23 mouse cellular contexts compared by ENCODE assay signal in the genomic region with DNA sequence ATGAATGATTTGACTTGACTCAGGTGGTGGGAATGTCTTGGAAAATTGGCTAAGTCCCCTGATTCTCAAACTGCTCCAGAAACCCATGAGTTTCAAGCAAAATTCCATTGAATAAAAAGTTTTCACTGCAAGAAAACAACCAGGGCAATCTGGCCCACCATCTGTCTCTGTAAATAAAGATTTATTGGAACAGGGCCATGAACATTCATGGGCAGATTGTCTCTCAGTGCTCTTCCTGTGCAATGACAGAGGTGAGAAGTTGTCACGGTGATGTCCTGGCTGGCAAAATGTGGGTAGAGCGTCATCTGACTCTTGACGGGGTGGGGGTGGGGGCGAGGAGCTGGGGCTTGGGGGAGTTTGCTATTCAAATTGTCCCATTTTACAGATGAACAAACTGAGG. TPM values are rescaled to one million over a fixed set of nuclear protein-coding genes. Genes with fewer than 3 reads are reported as not detected.
DNase-seq lines count a peak whose midpoint lies in the region; ATAC-seq and TF ChIP-seq lines count a peak whose summit lies in the region.
"Had no signal": no experiment of that assay in that cellular context is flagged by ENCODE, and none has a peak within 500 bp of the region (broad histone marks: within the 10 kb centered on the region; RNA-seq: fewer than 3 reads in every experiment).

No protein-coding gene starts in this region.

- H3K4me2 ChIP-seq in forebrain, postnatal 0 days (ENCODE audit: low read depth) = no peak overlapping the region
- no peak overlapping the region for H3K4me2 ChIP-seq in forebrain, embryonic 13.5 days
- H3K4me2 ChIP-seq in kidney, embryonic 15.5 days = no peak overlapping the region
- H3K4me2 ChIP-seq: heart, embryonic 15.5 days; liver, embryonic 13.5 days; lung, embryonic 15.5 days; midbrain, embryonic 12.5 days had no signal

- H3K9ac ChIP-seq in forebrain, postnatal 0 days = no peak overlapping the region
- H3K9ac ChIP-seq in forebrain, embryonic 13.5 days = no peak overlapping the region
- no peak overlapping the region for H3K9ac ChIP-seq in kidney, embryonic 15.5 days
- H3K9ac ChIP-seq: heart, embryonic 15.5 days; liver, embryonic 13.5 days; lung, embryonic 15.5 days; midbrain, embryonic 12.5 days had no signal

- 73% methylated on average over 4 of the region's 4 CpGs for WGBS in forebrain, postnatal 0 days
- whole genome bisulfite sequencing in forebrain, embryonic 13.5 days = 83% methylated on average over 4 of the region's 4 CpGs
- WGBS in kidney, embryonic 15.5 days = 88% methylated on average over 4 of the region's 4 CpGs

- no peaks in the 10 kb centered on the region for H3K27me3 ChIP-seq in forebrain, postnatal 0 days (ENCODE audit: insufficient read depth, low read length)
- no peaks in the 10 kb centered on the region for H3K27me3 ChIP-seq in forebrain, embryonic 13.5 days
- no peaks in the 10 kb centered on the region for H3K27me3 ChIP-seq in kidney, embryonic 15.5 days
- H3K27me3 ChIP-seq: heart, embryonic 15.5 days; liver, embryonic 13.5 days; lung, embryonic 15.5 days; midbrain, embryonic 12.5 days; Patski had no signal

- H3K9me3 ChIP-seq in forebrain, postnatal 0 days (ENCODE audit: low read length) = no peaks in the 10 kb centered on the region
- H3K9me3 ChIP-seq in forebrain, embryonic 13.5 days (replicated peaks) = no peaks in the 10 kb centered on the region; the same call in 1 of the 2 replicates
- no peaks in the 10 kb centered on the region for H3K9me3 ChIP-seq in kidney, embryonic 15.5 days (replicated peaks)
- H3K9me3 ChIP-seq: heart, embryonic 15.5 days; lung, embryonic 15.5 days; midbrain, embryonic 12.5 days had no signal

- H3K27ac ChIP-seq in forebrain, postnatal 0 days (ENCODE audit: low read depth, low read length) = no peak overlapping the region
- H3K27ac ChIP-seq in forebrain, embryonic 13.5 days = no peak overlapping the region
- H3K27ac ChIP-seq in kidney, embryonic 15.5 days = no peak overlapping the region
- H3K27ac ChIP-seq: embryonic facial prominence, embryonic 10.5 days; heart, embryonic 15.5 days; hindbrain, embryonic 10.5 days; liver, embryonic 13.5 days; lung, embryonic 15.5 days; macrophage; midbrain, embryonic 12.5 days had no signal

- peak; percentile 80 for DNase-seq in forebrain, postnatal 0 days
- DNase-seq in cerebellum, adult 18-20 months = peak; percentile 29 to 56
- peak; percentile 37 to 59 for DNase-seq in cerebellum, postnatal 14 days
- peak; percentile 68 for DNase-seq in layer of hippocampus, adult 9-11 months
- DNase-seq: adrenal gland, postnatal 36 days; B cell, adult 2 months; gastrocnemius, postnatal 10 days; heart, adult 18-20 months; kidney, adult 9 months; liver, embryonic 13.5 days had no signal

- no peaks in the 10 kb centered on the region for H3K36me3 ChIP-seq in forebrain, postnatal 0 days (ENCODE audit: insufficient read depth)
- no peaks in the 10 kb centered on the region for H3K36me3 ChIP-seq in forebrain, embryonic 13.5 days (ENCODE audit: poor library complexity, severe bottlenecking)
- H3K36me3 ChIP-seq in kidney, embryonic 15.5 days = no peaks in the 10 kb centered on the region
- H3K36me3 ChIP-seq: embryonic facial prominence, embryonic 10.5 days; heart, embryonic 15.5 days; hindbrain, embryonic 10.5 days; liver, embryonic 13.5 days; lung, embryonic 15.5 days; midbrain, embryonic 12.5 days had no signal

- H3K4me1 ChIP-seq in forebrain, postnatal 0 days (ENCODE audit: insufficient read depth) = no peaks in the 10 kb centered on the region
- no peaks in the 10 kb centered on the region for H3K4me1 ChIP-seq in forebrain, embryonic 13.5 days
- H3K4me1 ChIP-seq in kidney, embryonic 15.5 days = no peaks in the 10 kb centered on the region
- H3K4me1 ChIP-seq: heart, embryonic 15.5 days; hindbrain, embryonic 10.5 days; liver, embryonic 13.5 days; lung, embryonic 15.5 days; midbrain, embryonic 12.5 days had no signal

- ATAC-seq in forebrain, postnatal 0 days = peak; percentile 53; the same call in 1 of the 2 replicates
- ATAC-seq in forebrain, embryonic 13.5 days = no peak
- no peak for ATAC-seq in CD4-positive, CD25-positive, alpha-beta regulatory T cell, adult 4 months
- no peak for ATAC-seq in kidney, embryonic 15.5 days (replicated peaks; ENCODE audit: low FRiP score)
- ATAC-seq: inflammation-experienced regulatory T-cells, adult 6 months; Patski had no signal

- TF ChIP-seq CTCF in forebrain, postnatal 0 days (IDR thresholded peaks at IDR 0.05; ENCODE audit: low read depth) = no peak

- H3K4me3 ChIP-seq in forebrain, postnatal 0 days (ENCODE audit: low read depth, low read length) = no peak overlapping the region
- no peak overlapping the region for H3K4me3 ChIP-seq in forebrain, embryonic 13.5 days
- H3K4me3 ChIP-seq in kidney, embryonic 15.5 days (replicated peaks) = no peak overlapping the region
- H3K4me3 ChIP-seq: embryonic facial prominence, embryonic 10.5 days; heart, embryonic 15.5 days; hindbrain, embryonic 10.5 days; liver, embryonic 13.5 days; lung, embryonic 15.5 days; midbrain, embryonic 12.5 days had no signal

RNA-seq across cellular contexts. Expression of a gene that starts 24.8 kb away (rescaled TPM):
- 0.14 and 0.23 TPM in 2 replicates for total RNA-seq in forebrain, postnatal 0 days (2014; rRNA removed)
- polyA plus RNA-seq in forebrain, postnatal 0 days (2015; fragmentation: Nextera tagmentation; extraction: Ambion mirVana) = 0.08 and 0.18 TPM in 2 replicates
- polyA plus RNA-seq in forebrain, embryonic 13.5 days (2015; fragmentation: Nextera tagmentation; extraction: Ambion mirVana) = 0.08 TPM in 1 of 2 replicates, not detected in the other
- polyA plus RNA-seq in CD4-positive, CD25-positive, alpha-beta regulatory T cell, adult 4 months (2017; shearing (Covaris generic)) = not detected
- not detected in 2 replicates for polyA plus RNA-seq in kidney, embryonic 15.5 days (2015; fragmentation: Nextera tagmentation; extraction: Ambion mirVana)
- total RNA-seq: adrenal gland, postnatal 36 days; gastrocnemius, postnatal 10 days; heart, adult 18-20 months had no signal
- polyA plus RNA-seq: heart, embryonic 15.5 days; hindbrain, embryonic 10.5 days; inflammation-experienced regulatory T-cells, adult 6 months; limb, embryonic 11.5 days; liver, embryonic 13.5 days; macrophage; midbrain, embryonic 12.5 days; neural tube, embryonic 14.5 days had no signal
